Mouse (Mus musculus) lung, embryonic 16.5 days (tissue): Measurements from ENCODE around the gene Ina. TPM values are rescaled to one million over a fixed set of nuclear protein-coding genes. Genes with fewer than 3 reads are reported as not detected.

Source experiments
- ATAC-seq: fragments of 200-750 bp; cut with Nextera tagmentation; 2 replicates; pipeline ENCODE4 v1.8.0; 2017; ENCODE audit warnings: low read depth, mild to moderate bottlenecking, moderate library complexity
- H3K27ac ChIP-seq: fragments of 300-500 bp; sonication (generic); 2 replicates; pipeline ENCODE4 v1.5.1; 2014; ENCODE audit warnings: mild to moderate bottlenecking, control low read depth, low read length
- H3K27me3 ChIP-seq: fragments of 300-500 bp; sonication (generic); 2 replicates; pipeline ENCODE4 v1.6.1; 2014; ENCODE audit warnings: low read depth, low read length, mixed read lengths; ENCODE audit not compliant: control insufficient read depth, insufficient read depth
- H3K36me3 ChIP-seq: fragments of 300-500 bp; sonication (generic); 2 replicates; pipeline ENCODE4 v1.6.1; 2014; ENCODE audit warnings: low read length; ENCODE audit not compliant: control insufficient read depth, insufficient read depth
- H3K4me1 ChIP-seq: fragments of 300-500 bp; sonication (generic); replicated peaks from 2 replicates; pipeline ENCODE4 v1.6.1; 2014; ENCODE audit warnings: low read length, mixed read lengths; ENCODE audit not compliant: control insufficient read depth, insufficient read depth
- H3K4me2 ChIP-seq: fragments of 300-500 bp; sonication (generic); 2 replicates; pipeline ENCODE4 v1.6.1; 2014; ENCODE audit warnings: low read depth, low read length, control low read depth
- H3K4me3 ChIP-seq: fragments of 300-500 bp; sonication (generic); 2 replicates; pipeline ENCODE4 v1.5.1; 2014; ENCODE audit warnings: mild to moderate bottlenecking, low read length, control low read depth
- H3K9ac ChIP-seq: fragments of 300-500 bp; sonication (generic); 2 replicates; pipeline ENCODE4 v1.6.1; 2014; ENCODE audit warnings: low read length, control low read depth
- H3K9me3 ChIP-seq: fragments of 300-500 bp; sonication (generic); 2 replicates; pipeline ENCODE4 v1.6.1; 2016; ENCODE audit warnings: low read length; ENCODE audit not compliant: control insufficient read depth
- WGBS: fragments of 180-500 bp; shearing (Covaris S2); extraction: QIAGEN DNeasy Blood & Tissue Kit; methylation state at CpG from one replicate; pipeline ENCODE4 v1.1.7; 2014; 5-methylcytosine and 5-hydroxymethylcytosine counted together
- polyA plus RNA-seq: library from polyadenylated mRNA; unstranded; fragments of >200 nt; fragmentation: Nextera tagmentation; extraction: Ambion mirVana; gene quantifications from 2 replicates; pipeline ENCODE4 v1.2.1, GENCODE M21; 2015

Ina gene
- polyA plus RNA-seq, 1 experiment from 2014 or later: 0.51 TPM

DNA sequence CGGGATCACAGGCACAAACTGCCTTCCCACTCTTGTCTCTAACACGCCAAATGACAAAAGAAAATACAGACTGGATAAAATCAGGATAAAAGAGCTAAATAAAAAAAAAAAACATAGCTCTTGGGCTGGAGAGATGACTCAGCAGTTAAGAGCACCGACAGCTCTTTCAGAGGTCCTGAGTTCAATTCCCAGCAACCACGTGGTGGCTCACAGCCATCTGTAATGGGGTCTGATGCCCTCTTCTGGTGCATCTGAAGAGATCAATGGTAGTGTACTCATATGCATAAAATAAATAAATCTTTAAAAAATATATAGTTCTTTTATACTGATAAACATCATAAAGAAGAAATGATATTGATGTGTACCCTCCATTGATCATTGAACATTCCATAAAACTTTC lies 38.4 kb downstream of the Ina start:
- H3K4me2 ChIP-seq: no peak overlapping the region
- peaks cover 12% of the 10 kb centered on the region for H3K4me1 ChIP-seq
- H3K4me3 ChIP-seq: no peak overlapping the region
- no peak for ATAC-seq
- 67% methylated on average over 4 of the region's 4 CpGs for WGBS
- H3K9ac ChIP-seq: no peak overlapping the region
- H3K9me3 ChIP-seq: no peaks in the 10 kb centered on the region
- no peak overlapping the region for H3K27ac ChIP-seq
- no peaks in the 10 kb centered on the region for H3K36me3 ChIP-seq
- H3K27me3 ChIP-seq: no peaks in the 10 kb centered on the region

DNA sequence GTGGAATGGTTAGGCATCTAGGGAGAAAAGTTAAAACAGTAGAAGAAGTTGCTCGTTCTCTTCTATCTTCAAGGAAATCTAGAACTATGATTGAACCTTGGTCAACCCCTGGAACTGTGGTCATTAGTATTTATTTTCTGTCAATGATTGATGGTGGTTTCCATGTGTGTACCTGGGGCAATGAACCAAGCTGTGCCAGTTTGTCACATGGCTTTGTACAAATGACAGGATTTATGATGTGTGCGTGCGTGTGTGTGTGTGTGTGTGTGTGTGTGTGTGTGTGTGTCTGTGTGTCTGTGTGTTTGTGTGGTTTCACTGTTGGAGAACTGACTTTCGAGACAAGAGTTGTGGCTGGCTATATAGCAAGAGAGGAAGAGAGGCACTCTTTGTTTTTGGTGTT lies 39.0 kb downstream of the Ina start:
- WGBS: 68% methylated on average over 4 of the region's 4 CpGs
- no peaks in the 10 kb centered on the region for H3K36me3 ChIP-seq
- ATAC-seq: no peak
- peaks cover 12% of the 10 kb centered on the region for H3K4me1 ChIP-seq
- no peak overlapping the region for H3K9ac ChIP-seq
- H3K9me3 ChIP-seq: no peaks in the 10 kb centered on the region
- H3K4me2 ChIP-seq: no peak overlapping the region
- no peak overlapping the region for H3K4me3 ChIP-seq
- no peak overlapping the region for H3K27ac ChIP-seq
- H3K27me3 ChIP-seq: no peaks in the 10 kb centered on the region

DNA sequence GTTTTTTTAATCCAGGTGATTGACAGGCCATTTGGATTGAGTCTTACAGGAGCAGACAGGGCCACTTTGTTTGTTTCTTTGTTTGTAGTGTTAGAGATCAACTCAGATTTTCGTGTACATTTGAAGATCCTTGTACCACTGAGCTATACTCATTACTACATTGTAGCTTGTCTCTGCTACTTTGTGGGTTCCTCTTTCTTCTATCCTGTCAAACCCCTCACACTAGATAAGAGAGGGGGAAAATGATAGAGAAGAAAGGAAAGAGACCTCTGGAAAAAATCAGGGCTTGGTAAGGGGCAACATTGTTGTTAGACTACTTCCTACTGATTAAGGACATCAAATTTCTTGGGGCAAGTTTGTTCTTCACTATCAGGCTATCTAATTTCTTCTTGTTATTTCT lies 43.2 kb downstream of the Ina start:
- Histone ChIP-seq H3K27me3 (no peaks in the 10 kb centered on the region), H3K27ac (no peak overlapping the region), H3K4me1 (no peaks in the 10 kb centered on the region), H3K36me3 (no peaks in the 10 kb centered on the region), H3K4me2 (no peak overlapping the region), H3K9ac (no peak overlapping the region), H3K4me3 (no peak overlapping the region), H3K9me3 (no peaks in the 10 kb centered on the region)
- 46% methylated on average over 1 of the region's 1 CpGs for WGBS
- ATAC-seq: no peak

DNA sequence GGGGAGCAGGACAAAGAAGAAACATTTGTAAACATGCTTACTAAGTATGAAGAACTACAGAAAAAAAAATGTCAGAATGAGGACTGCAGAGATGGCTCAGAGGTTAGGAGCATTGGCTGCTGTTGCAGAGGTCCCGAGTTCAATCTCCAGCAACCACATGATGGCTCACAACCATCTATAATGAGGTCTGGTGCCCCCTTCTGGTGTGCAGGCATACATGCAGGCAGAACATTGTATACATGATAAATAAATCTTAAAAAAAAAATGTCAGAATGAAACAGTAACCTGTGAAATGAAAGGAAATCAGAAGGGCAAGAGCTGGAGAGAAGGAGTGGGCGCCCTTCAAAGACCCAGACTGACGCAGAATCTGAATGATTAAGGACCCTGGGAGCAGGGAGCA lies 51.4 kb downstream of the Ina start:
- Histone ChIP-seq H3K27me3 (no peaks in the 10 kb centered on the region), H3K9me3 (no peaks in the 10 kb centered on the region), H3K36me3 (no peaks in the 10 kb centered on the region), H3K27ac (no peak overlapping the region), H3K4me2 (no peak overlapping the region), H3K4me1 (peaks cover 11% of the 10 kb centered on the region), H3K9ac (no peak overlapping the region), H3K4me3 (no peak overlapping the region)
- WGBS: 80% methylated on average over 3 of the region's 3 CpGs
- ATAC-seq: no peak

DNA sequence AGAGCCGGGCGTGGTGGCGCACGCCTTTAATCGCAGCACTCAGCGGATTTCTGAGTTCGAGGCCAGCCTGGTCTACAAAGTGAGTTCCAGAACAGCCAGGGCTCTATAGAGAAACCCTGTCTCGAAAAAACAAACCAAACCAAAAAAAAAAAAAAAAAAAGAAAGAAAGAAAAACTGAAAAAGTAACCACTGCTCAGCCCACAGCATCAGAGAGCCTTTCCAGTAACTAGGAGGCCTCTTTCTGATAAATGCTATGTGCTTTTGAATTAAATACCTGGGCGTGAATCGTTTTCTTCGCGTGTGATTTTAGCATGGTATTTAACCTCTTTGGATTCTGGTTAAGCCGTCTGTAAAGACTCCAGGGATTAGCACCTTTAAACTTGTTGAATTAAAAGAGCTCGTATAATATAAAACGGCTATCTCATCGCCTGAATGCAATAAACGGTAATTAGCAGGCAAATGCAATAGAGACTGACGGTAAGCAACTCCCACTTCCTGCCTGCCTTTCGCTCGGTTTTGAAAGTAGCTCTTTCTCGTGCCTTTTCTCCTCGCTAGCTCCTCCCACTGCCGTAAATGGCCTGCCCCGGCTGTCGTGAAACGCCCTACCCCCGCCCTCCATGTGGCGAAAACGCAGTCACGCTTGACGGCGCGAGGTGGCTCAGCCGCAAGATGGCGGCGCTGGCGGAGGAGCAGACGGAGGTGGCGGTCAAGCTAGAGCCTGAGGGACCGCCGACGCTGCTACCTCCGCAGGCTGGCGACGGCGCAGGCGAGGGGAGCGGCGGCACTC lies 52.8 kb downstream of the Ina start, which contains the start of gene Taf5:
Gene Taf5 (plus strand): TSS at position 651 of the 787 bp plus-strand sequence.
- peak; percentile 87 for ATAC-seq
- peak within 1 kb of the TSS; percentile 75 for H3K4me2 ChIP-seq
- peak within 1 kb of the TSS; percentile 98 for H3K4me3 ChIP-seq
- H3K27me3 ChIP-seq: no peaks in the 10 kb centered on the region
- peaks cover 6% of the 10 kb centered on the region for H3K36me3 ChIP-seq
- H3K9me3 ChIP-seq: no peaks in the 10 kb centered on the region
- WGBS: 9% methylated on average over 42 of the region's 49 CpGs
- peaks cover 11% of the 10 kb centered on the region for H3K4me1 ChIP-seq
- H3K27ac ChIP-seq: peak within 1 kb of the TSS; percentile 89
- H3K9ac ChIP-seq: peak within 1 kb of the TSS; percentile 92

DNA sequence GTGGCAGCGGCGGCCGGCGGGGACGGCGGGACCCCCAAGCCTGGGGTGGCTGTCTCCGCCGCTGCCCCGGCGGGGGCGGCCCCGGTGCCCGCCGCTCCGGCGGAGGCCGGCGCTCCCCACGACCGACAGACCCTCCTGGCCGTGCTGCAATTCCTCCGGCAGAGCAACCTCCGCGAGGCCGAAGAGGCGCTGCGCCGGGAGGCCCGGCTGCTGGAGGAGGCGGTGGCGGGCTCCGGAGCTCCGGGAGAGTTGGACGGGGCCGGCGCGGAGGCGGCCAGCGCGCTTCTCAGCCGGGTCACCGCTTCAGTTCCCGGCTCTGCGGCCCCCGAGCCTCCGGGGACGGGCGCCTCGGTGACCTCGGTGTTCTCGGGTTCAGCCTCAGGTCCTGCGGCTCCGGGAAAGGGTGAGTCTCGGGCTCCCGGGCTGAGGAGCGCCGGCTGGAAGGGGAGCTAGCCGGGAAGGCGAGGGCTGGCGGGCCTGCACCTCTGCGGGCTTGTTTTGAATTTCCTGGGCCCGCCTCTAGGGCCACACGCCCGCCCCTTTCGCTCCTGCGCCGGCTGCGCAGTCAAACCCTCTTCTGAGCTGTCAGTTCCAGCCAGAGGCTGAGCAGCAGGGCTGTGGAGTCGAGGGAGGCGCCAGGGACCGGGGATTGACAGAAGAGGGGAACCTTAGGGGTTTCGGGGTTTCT lies 53.6 kb downstream of the Ina start:
- under 1% methylated on average over 55 of the region's 72 CpGs for whole genome bisulfite sequencing
- ATAC-seq: peak; percentile 96
- no peaks in the 10 kb centered on the region for H3K9me3 ChIP-seq
- H3K36me3 ChIP-seq: peaks cover 12% of the 10 kb centered on the region
- no peaks in the 10 kb centered on the region for H3K27me3 ChIP-seq
- peak overlapping the region; percentile 75 for H3K4me2 ChIP-seq
- peaks cover 11% of the 10 kb centered on the region for H3K4me1 ChIP-seq
- peak overlapping the region; percentile 98 for H3K4me3 ChIP-seq
- H3K27ac ChIP-seq: peak overlapping the region; percentile 89
- peak overlapping the region; percentile 92 for H3K9ac ChIP-seq

Other genes with a start within 250 kb of the Ina start
- gene Nt5c2, start 455 bp downstream of the Ina start, polyA plus RNA-seq: 87.7 and 92.2 TPM in 2 replicates
- 13.0 and 14.4 TPM in 2 replicates for gene Pcgf6, start 36.2 kb downstream of the Ina start, polyA plus RNA-seq
- gene Taf5, start 53.0 kb downstream of the Ina start, polyA plus RNA-seq: 3.5 and 4.5 TPM in 2 replicates
- 1,037 and 1,149 TPM in 2 replicates for gene Usmg5, start 75.9 kb downstream of the Ina start, polyA plus RNA-seq
- gene Pdcd11, start 76.1 kb downstream of the Ina start, polyA plus RNA-seq: 8.0 and 8.1 TPM in 2 replicates
- gene Calhm2, start 123.6 kb downstream of the Ina start, polyA plus RNA-seq: 7.8 and 8.3 TPM in 2 replicates
- gene Calhm1, start 129.6 kb downstream of the Ina start, polyA plus RNA-seq: not detected in 2 replicates
- not detected in 2 replicates for gene Calhm3, start 143.1 kb downstream of the Ina start, polyA plus RNA-seq
- 4.0 and 4.3 TPM in 2 replicates for gene Neurl1a, start 164.1 kb downstream of the Ina start, polyA plus RNA-seq